Mouse (Mus musculus) G1E (cell line): Measurements from ENCODE around the gene Gm20708. TPM values are rescaled to one million over a fixed set of nuclear protein-coding genes. Genes with fewer than 3 reads are reported as not detected.
"Not testable (repeated sequence)": the region's sequence is repeated elsewhere in the genome, so short reads cannot be mapped to it uniquely, and the experiment has no call there.

Experiments used
- ATAC-seq: 2 replicates; pipeline ENCODE4 v1.8.0; 2016; ENCODE audit warnings: mild to moderate bottlenecking; ENCODE audit not compliant: insufficient number of reproducible peaks, poor library complexity, low FRiP score, severe bottlenecking; ENCODE audit errors: extremely low read depth
- DNase-seq: peaks from one replicate; pipeline ENCODE4 v3.0.0; 2012; ENCODE audit warnings: low spot score
- H3K27me3 ChIP-seq: 2 replicates; pipeline ENCODE4 v1.6.1; 2012; ENCODE audit warnings: mild to moderate bottlenecking, low read length, inconsistent platforms; ENCODE audit not compliant: insufficient read depth
- H3K36me3 ChIP-seq: replicated peaks from 2 replicates; pipeline ENCODE3; 2012; ENCODE audit warnings: mild to moderate bottlenecking, inconsistent platforms
- H3K4me1 ChIP-seq: 2 replicates; pipeline ENCODE4 v1.6.1; 2012; ENCODE audit warnings: low read depth, low read length, inconsistent platforms, mixed read lengths; ENCODE audit not compliant: insufficient read depth
- H3K4me3 ChIP-seq: 2 replicates; pipeline ENCODE4 v1.5.1; 2012; ENCODE audit warnings: low read depth, mild to moderate bottlenecking, inconsistent platforms, low read length, moderate library complexity, mixed read lengths
- H3K9me3 ChIP-seq: replicated peaks from 2 replicates; pipeline ENCODE4 v1.6.1; 2012; ENCODE audit warnings: inconsistent platforms
- CTCF ChIP-seq: IDR thresholded peaks from 2 replicates; pipeline ENCODE4 v1.5.1; 2012; ENCODE audit warnings: low read depth, low read length, inconsistent platforms, mixed read lengths
- GATA1 ChIP-seq: IDR thresholded peaks from 2 replicates; pipeline ENCODE4 v1.6.1; 2012; ENCODE audit warnings: borderline replicate concordance, low read length, inconsistent platforms, mixed read lengths
- GATA2 ChIP-seq: IDR thresholded peaks from 2 replicates; pipeline ENCODE4 v1.6.1; 2012; ENCODE audit warnings: low read depth, low read length, inconsistent platforms, borderline replicate concordance
- POLR2AphosphoS5 ChIP-seq: IDR thresholded peaks from 2 replicates; pipeline ENCODE4 v1.6.1; 2012; ENCODE audit warnings: low read depth, low read length, inconsistent platforms; ENCODE audit not compliant: insufficient replicate concordance
- TAL1 ChIP-seq: conservative IDR thresholded peaks from 2 replicates; pipeline ENCODE4 v1.6.1; 2012; ENCODE audit warnings: low read depth, low read length, inconsistent platforms, mixed read lengths
- polyA plus RNA-seq: library from polyadenylated mRNA; stranded (reverse); fragments of >175 nt; gene quantifications from 2 replicates; pipeline ENCODE4 v1.2.3, GENCODE M21; 2012
- total RNA-seq, 2 experiments: library from RNA; stranded (forward) in 1 of 2; stranded (reverse) in 1 of 2; fragments of 200-1000 nt in 1 of 2; fragments of >200 nt in 1 of 2; fragmentation: Nextera tagmentation in 1 of 2; gene quantifications; 2 replicates each; pipeline ENCODE4 v1.2.3; 2014 to 2017

Gene Gm20708
- total and polyA plus RNA-seq, 3 experiments = 0.09 to 8.7 TPM; not detected in 1

GRCm38 (mm10) chr11:117783683-117784309, 25.7 kb upstream of the Gm20708 start:
- TF ChIP-seq GATA1 (no peak), CTCF (no peak)
- no peak for ATAC-seq
- H3K4me1 ChIP-seq = peaks cover 60% of the 10 kb centered on the region
- H3K36me3 ChIP-seq = peaks cover 48% of the 10 kb centered on the region
- no peaks in the 10 kb centered on the region for H3K27me3 ChIP-seq
- H3K4me3 ChIP-seq = peak overlapping the region; percentile 78; the same call in 1 of the 2 replicates
- H3K9me3 ChIP-seq = no peaks in the 10 kb centered on the region
- no peak for DNase-seq

DNA sequence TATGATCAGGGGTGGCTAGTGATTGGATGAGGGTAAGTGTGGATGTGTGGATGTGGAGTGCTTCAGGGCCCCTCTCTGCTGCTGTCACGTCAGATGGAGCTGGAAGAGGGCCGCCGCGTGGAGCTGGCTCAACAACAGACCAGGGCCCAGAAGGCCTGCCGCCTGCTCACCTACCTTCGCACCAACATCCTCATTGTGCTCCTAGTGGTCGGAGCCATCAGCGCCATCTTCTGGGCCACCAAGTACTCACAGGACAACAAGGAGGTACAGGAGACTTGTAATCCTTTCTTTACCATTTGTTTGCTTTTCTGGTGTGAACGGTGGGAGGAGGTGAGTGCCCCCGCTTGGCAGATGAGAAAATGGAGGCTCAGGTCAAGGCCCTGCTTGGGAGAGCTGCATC, 23.2 kb upstream of the Gm20708 start:
- Histone ChIP-seq H3K36me3 (peaks cover 57% of the 10 kb centered on the region), H3K9me3 (no peaks in the 10 kb centered on the region), H3K4me1 (peaks cover 49% of the 10 kb centered on the region), H3K27me3 (no peaks in the 10 kb centered on the region), H3K4me3 (no peak overlapping the region)
- TF ChIP-seq POLR2AphosphoS5 (no peak), GATA1 (no peak), GATA2 (no peak), TAL1 (no peak), CTCF (0 out of 2 replicates have a peak, but pooled peaks have one; percentile 26)
- ATAC-seq (no peak), DNase-seq (no peak)

DNA sequence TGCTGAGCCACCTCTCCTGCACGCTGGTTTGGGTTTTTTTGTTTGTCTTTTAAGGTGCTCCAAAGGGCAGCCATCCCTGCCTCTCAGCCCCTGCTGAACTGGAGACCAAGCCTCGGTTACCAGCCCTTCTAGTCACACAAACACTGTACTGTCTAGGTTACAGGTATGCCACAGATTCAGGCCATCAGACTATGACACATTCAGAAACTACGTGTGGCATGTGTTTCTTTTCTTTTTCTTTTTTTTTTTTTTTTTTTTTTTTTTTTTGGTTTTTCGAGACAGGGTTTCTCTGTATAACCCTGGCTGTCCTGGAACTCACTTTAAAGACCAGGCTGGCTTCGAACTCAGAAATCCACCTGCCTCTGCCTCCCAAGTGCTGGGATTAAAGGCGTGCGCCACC, 21.0 kb upstream of the Gm20708 start:
- peaks cover 47% of the 10 kb centered on the region for H3K4me1 ChIP-seq
- ATAC-seq, H3K27me3 ChIP-seq, H3K9me3 ChIP-seq, H3K4me3 ChIP-seq, DNase-seq: not testable (repeated sequence)
- H3K36me3 ChIP-seq = peaks cover 70% of the 10 kb centered on the region

- DNase-seq (peak; percentile 65), ATAC-seq (no peak)
- peaks cover 52% of the 10 kb centered on the region for H3K36me3 ChIP-seq
- peaks cover 48% of the 10 kb centered on the region for H3K4me1 ChIP-seq
- TF ChIP-seq CTCF (peak; percentile 93), POLR2AphosphoS5 (no peak)
- H3K4me3 ChIP-seq = peak overlapping the region; percentile 60; the same call in 1 of the 2 replicates
- no peaks in the 10 kb centered on the region for H3K9me3 ChIP-seq
- no peaks in the 10 kb centered on the region for H3K27me3 ChIP-seq
Measured at GRCm38 (mm10) chr11:117790286-117790685, 19.2 kb upstream of the Gm20708 start.

DNA sequence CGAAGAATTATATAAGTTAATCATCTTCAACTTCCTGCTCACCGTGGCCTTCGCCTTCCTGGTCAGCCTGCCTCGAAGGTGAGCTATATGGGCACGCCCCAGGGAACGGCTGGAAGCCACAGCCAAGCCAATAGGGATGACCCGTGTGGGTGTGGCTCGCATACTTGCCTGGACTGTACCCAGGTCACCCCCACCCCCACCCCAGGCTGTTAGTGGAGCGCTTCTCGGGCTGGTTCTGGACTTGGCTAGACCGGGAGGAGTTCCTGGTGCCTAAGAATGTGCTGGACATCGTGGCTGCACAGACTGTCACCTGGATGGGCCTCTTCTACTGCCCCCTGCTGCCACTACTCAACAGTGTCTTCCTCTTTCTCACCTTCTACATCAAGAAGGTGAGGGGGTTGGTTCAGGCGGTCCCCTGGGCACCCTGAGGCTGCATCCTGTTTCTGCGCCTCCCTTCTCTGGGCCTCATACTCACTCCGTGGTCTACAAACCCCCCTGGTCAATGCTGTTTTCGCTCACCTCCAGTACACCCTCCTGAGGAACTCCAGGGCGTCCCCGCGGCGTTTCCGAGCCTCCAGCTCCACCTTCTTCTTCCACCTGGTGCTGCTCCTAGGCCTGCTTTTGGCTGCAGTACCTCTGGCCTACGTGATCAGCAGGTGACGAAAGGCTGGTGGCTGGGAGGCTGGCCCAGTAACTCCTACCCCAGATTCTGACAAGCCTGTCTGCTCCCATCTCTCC, 18.6 kb upstream of the Gm20708 start:
- Histone ChIP-seq H3K27me3 (no peaks in the 10 kb centered on the region), H3K36me3 (peaks cover 47% of the 10 kb centered on the region), H3K4me1 (peaks cover 51% of the 10 kb centered on the region), H3K4me3 (peak overlapping the region; percentile 60; the same call in 1 of the 2 replicates), H3K9me3 (no peaks in the 10 kb centered on the region)
- no peak for ATAC-seq
- TF ChIP-seq GATA2 (no peak), POLR2AphosphoS5 (no peak), CTCF (peak; percentile 24; the same call in 1 of the 2 replicates), TAL1 (no peak), GATA1 (no peak)
- no peak for DNase-seq

DNA sequence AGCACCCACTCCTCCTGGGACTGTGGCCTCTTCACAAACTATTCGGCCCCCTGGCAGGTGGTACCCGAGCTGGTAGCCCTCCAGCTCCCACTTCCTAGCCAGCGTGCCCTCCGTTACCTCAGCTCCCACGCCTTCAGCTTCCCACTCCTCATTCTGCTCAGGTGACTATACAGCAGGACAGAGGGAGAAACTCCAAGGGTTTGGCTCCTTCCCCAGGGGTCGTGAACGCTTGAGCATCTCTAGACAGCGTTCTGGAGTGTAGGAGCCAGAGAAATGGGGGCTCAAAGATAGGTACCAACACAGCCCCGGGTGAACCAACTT, 18.1 kb upstream of the Gm20708 start:
- DNase-seq = no peak
- H3K9me3 ChIP-seq = no peaks in the 10 kb centered on the region
- peaks cover 53% of the 10 kb centered on the region for H3K4me1 ChIP-seq
- peaks cover 44% of the 10 kb centered on the region for H3K36me3 ChIP-seq
- ATAC-seq = no peak
- TF ChIP-seq CTCF (no peak), TAL1 (no peak), GATA2 (no peak), POLR2AphosphoS5 (no peak), GATA1 (no peak)
- no peaks in the 10 kb centered on the region for H3K27me3 ChIP-seq
- no peak overlapping the region for H3K4me3 ChIP-seq
